Mouse (Mus musculus): ENCODE data around the gene Lin54.

GRCm38 (mm10) chr5:100518049-100519026, 17.9 kb upstream of the Lin54 start, which contains the start of gene Cops4:
- TF ChIP-seq POLR2A (IDR thresholded peaks at IDR 0.05; ENCODE audit: insufficient read depth, low read length) = no peak
- TF ChIP-seq CTCF (IDR thresholded peaks at IDR 0.05; ENCODE audit: low read depth, low read length) = no peak

Measured in ES-Bruce4 (cell line).